Mouse (Mus musculus) retina, postnatal 1 day (tissue): Measurements from ENCODE around the gene Sidt2.

Experiments used
- DNase-seq: peaks from one replicate; pipeline ENCODE4 v3.0.0-alpha.2; 2012

The Sidt2 gene

GRCm38 (mm10) chr9:45946182-45946871, 8.7 kb downstream of the Sidt2 start:
- no peak for DNase-seq

- DNase-seq, result no peak
Measured at GRCm38 (mm10) chr9:45945721-45946120, 9.3 kb downstream of the Sidt2 start.

GRCm38 (mm10) chr9:45944506-45945400, 10.3 kb downstream of the Sidt2 start:
- DNase-seq, result no peak

GRCm38 (mm10) chr9:45943628-45944505, 11.2 kb downstream of the Sidt2 start:
- DNase-seq, result no peak

GRCm38 (mm10) chr9:45942916-45943315, 12.1 kb downstream of the Sidt2 start:
- no peak for DNase-seq

GRCm38 (mm10) chr9:45942464-45942863, 12.6 kb downstream of the Sidt2 start:
- no peak for DNase-seq

GRCm38 (mm10) chr9:45941329-45941888, 13.6 kb downstream of the Sidt2 start:
- peak; percentile 22 for DNase-seq

- no peak for DNase-seq
Measured at GRCm38 (mm10) chr9:45939794-45940193, 15.3 kb downstream of the Sidt2 start.

- DNase-seq, result no peak
Measured at GRCm38 (mm10) chr9:45938952-45939637, 16.0 kb downstream of the Sidt2 start.

- no peak for DNase-seq
Measured at GRCm38 (mm10) chr9:45938088-45938487, 17.0 kb downstream of the Sidt2 start.

GRCm38 (mm10) chr9:45936883-45937282, 18.2 kb downstream of the Sidt2 start:
- DNase-seq, result peak; percentile 84

GRCm38 (mm10) chr9:45935628-45936210, 19.3 kb downstream of the Sidt2 start, which contains the start of gene Tagln:
TSS of gene Tagln (minus strand) at chr9:45936058.
- DNase-seq, result peak; percentile 37

- DNase-seq, result peak; percentile 19
Measured at GRCm38 (mm10) chr9:45932571-45933415, 22.3 kb downstream of the Sidt2 start.

- no peak for DNase-seq
Measured at GRCm38 (mm10) chr9:45931958-45932357, 23.1 kb downstream of the Sidt2 start.

- DNase-seq, result no peak
Measured at GRCm38 (mm10) chr9:45929285-45929684, 25.8 kb downstream of the Sidt2 start.

- no peak for DNase-seq
Measured at GRCm38 (mm10) chr9:45919895-45920294, 35.2 kb downstream of the Sidt2 start.

GRCm38 (mm10) chr9:45917041-45917934, 37.8 kb downstream of the Sidt2 start:
- no peak for DNase-seq

GRCm38 (mm10) chr9:45915659-45916058, 39.4 kb downstream of the Sidt2 start:
- no peak for DNase-seq

- peak; percentile 43 for DNase-seq
Measured at GRCm38 (mm10) chr9:45911673-45912072, 43.4 kb downstream of the Sidt2 start.

GRCm38 (mm10) chr9:45910995-45911394, 44.1 kb downstream of the Sidt2 start:
- DNase-seq, result no peak
